Mouse (Mus musculus) layer of hippocampus, postnatal 36 days (tissue): ENCODE results near the gene Disp2. TPM values are rescaled to one million over a fixed set of nuclear protein-coding genes. Genes with fewer than 3 reads are reported as not detected.
A peak's percentile ranks its signal among the peaks of the same experiment; 100 is the strongest.

Experiments used
- DNase-seq, 2 experiments: peaks; one replicate each; pipeline ENCODE4 v3.0.0; 2022
- total RNA-seq, 2 experiments: library from RNA; stranded (reverse); gene quantifications; 2 replicates each; pipeline ENCODE4 v1.2.3; 2021

The Disp2 gene
- total RNA-seq, result 100 to 1,000 TPM; 267 to 273 TPM

GRCm38 (mm10) chr2:118779504-118780480, at the start of gene Disp2:
Gene Disp2, plus strand, starts transcription at chr2:118779719.
- DNase-seq, result peak; percentile 93

GRCm38 (mm10) chr2:118729816-118730621, 49.5 kb upstream of the Disp2 start:
- DNase-seq, result no peak

- DNase-seq, result peak; percentile 68 to 74
Observed at GRCm38 (mm10) chr2:118730622-118730915, 49.0 kb upstream of the Disp2 start.

- DNase-seq, result no peak
Observed at GRCm38 (mm10) chr2:118731981-118732380, 47.5 kb upstream of the Disp2 start.

- peak; percentile 64 to 67 for DNase-seq
Observed at GRCm38 (mm10) chr2:118733341-118733740, 46.2 kb upstream of the Disp2 start.

- DNase-seq, result no peak
Observed at GRCm38 (mm10) chr2:118740341-118740740, 39.2 kb upstream of the Disp2 start.

- DNase-seq, result no peak
Observed at GRCm38 (mm10) chr2:118741183-118741582, 38.3 kb upstream of the Disp2 start.

- peak in 1 of 2 experiments; percentile 11 for DNase-seq
Observed at GRCm38 (mm10) chr2:118743261-118743943, 36.1 kb upstream of the Disp2 start.

- peak in 1 of 2 experiments; percentile 1 for DNase-seq
Observed at GRCm38 (mm10) chr2:118744621-118745020, 34.9 kb upstream of the Disp2 start.

GRCm38 (mm10) chr2:118745232-118745884, 34.2 kb upstream of the Disp2 start, which contains the start of gene Inafm2:
Gene Inafm2, plus strand, starts transcription at chr2:118745758.
- DNase-seq, result peak; percentile 92 to 94

GRCm38 (mm10) chr2:118745915-118746901, 33.3 kb upstream of the Disp2 start:
- peak in 1 of 2 experiments; percentile 30 for DNase-seq

- DNase-seq, result no peak
Observed at GRCm38 (mm10) chr2:118747301-118747960, 32.1 kb upstream of the Disp2 start.

GRCm38 (mm10) chr2:118749341-118749884, 30.1 kb upstream of the Disp2 start:
- DNase-seq, result no peak

- DNase-seq, result no peak
Observed at GRCm38 (mm10) chr2:118750476-118750875, 29.0 kb upstream of the Disp2 start.

- DNase-seq, result no peak
Observed at GRCm38 (mm10) chr2:118751896-118752791, 27.4 kb upstream of the Disp2 start.

GRCm38 (mm10) chr2:118752792-118753108, 26.8 kb upstream of the Disp2 start:
- DNase-seq, result no peak

- no peak for DNase-seq
Observed at GRCm38 (mm10) chr2:118754143-118754542, 25.4 kb upstream of the Disp2 start.

GRCm38 (mm10) chr2:118755407-118755806, 24.1 kb upstream of the Disp2 start:
- no peak for DNase-seq

GRCm38 (mm10) chr2:118756103-118756502, 23.4 kb upstream of the Disp2 start:
- DNase-seq, result no peak
